Mouse (Mus musculus): Measurements from ENCODE around the gene Syngr4.
"Not testable (repeated sequence)": the region's sequence is repeated elsewhere in the genome, so short reads cannot be mapped to it uniquely, and the experiment has no call there.

Syngr4 gene

GRCm38 (mm10) chr7:45896517-45897257 lies at the start of gene Syngr4, which contains the start of gene Tmem143:
Syngr4 (minus strand) TSS chr7:45896714.
Tmem143 (plus strand) TSS chr7:45896941.
- in situ Hi-C loops (cut with MboI; ENCODE audit: low pct_unique_long_range_greater_than_20kb in 1 of 2, low sequenced_read_pairs in 2 of 2, unreplicated experiment in 1 of 2) = no loop called here

GRCm38 (mm10) chr7:45943280-45943679 lies 46.8 kb upstream of the Syngr4 start:
- in situ Hi-C loops (cut with MboI; ENCODE audit: low pct_unique_long_range_greater_than_20kb in 1 of 2, low sequenced_read_pairs in 2 of 2, unreplicated experiment in 1 of 2) = loop anchor here (5.0 kb wide), 2 partner anchors 54 to 69 kb away; no protein-coding TSS in a partner anchor

- in situ Hi-C loops (cut with MboI; ENCODE audit: low pct_unique_long_range_greater_than_20kb in 1 of 2, low sequenced_read_pairs in 2 of 2, unreplicated experiment in 1 of 2) = loop anchor here (5.0 kb wide), 2 partner anchors 55 to 70 kb away; no protein-coding TSS in a partner anchor
Measured at GRCm38 (mm10) chr7:45941986-45942385, 45.5 kb upstream of the Syngr4 start.

- in situ Hi-C loops (cut with MboI; ENCODE audit: low pct_unique_long_range_greater_than_20kb in 1 of 2, low sequenced_read_pairs in 2 of 2, unreplicated experiment in 1 of 2) = loop anchor here (5.0 kb wide), 2 partner anchors 57 to 72 kb away; no protein-coding TSS in a partner anchor
Measured at GRCm38 (mm10) chr7:45939836-45940235, 43.3 kb upstream of the Syngr4 start.

- in situ Hi-C loops (cut with MboI; ENCODE audit: low pct_unique_long_range_greater_than_20kb in 1 of 2, low sequenced_read_pairs in 2 of 2, unreplicated experiment in 1 of 2) = no loop called here
Measured at GRCm38 (mm10) chr7:45935114-45935513, 38.6 kb upstream of the Syngr4 start.

- in situ Hi-C loops (cut with MboI; ENCODE audit: low pct_unique_long_range_greater_than_20kb in 1 of 2, low sequenced_read_pairs in 2 of 2, unreplicated experiment in 1 of 2) = not testable (repeated sequence)
Measured at GRCm38 (mm10) chr7:45933766-45934165, 37.3 kb upstream of the Syngr4 start.

- in situ Hi-C loops (cut with MboI; ENCODE audit: low pct_unique_long_range_greater_than_20kb in 1 of 2, low sequenced_read_pairs in 2 of 2, unreplicated experiment in 1 of 2) = loop anchor here in 1 of 2 experiments (10.0 kb wide), 1 partner anchor 195 kb away; no protein-coding TSS in a partner anchor
Measured at GRCm38 (mm10) chr7:45929688-45930087, 33.2 kb upstream of the Syngr4 start.

GRCm38 (mm10) chr7:45928626-45929295 lies 32.2 kb upstream of the Syngr4 start:
- in situ Hi-C loops (cut with MboI; ENCODE audit: low pct_unique_long_range_greater_than_20kb in 1 of 2, low sequenced_read_pairs in 2 of 2, unreplicated experiment in 1 of 2) = loop anchor here in 1 of 2 experiments (10.0 kb wide), 1 partner anchor 194 kb away; no protein-coding TSS in a partner anchor

- in situ Hi-C loops (cut with MboI; ENCODE audit: low pct_unique_long_range_greater_than_20kb in 1 of 2, low sequenced_read_pairs in 2 of 2, unreplicated experiment in 1 of 2) = loop anchor here in 1 of 2 experiments (10.0 kb wide), 1 partner anchor 190 kb away; no protein-coding TSS in a partner anchor
Measured at GRCm38 (mm10) chr7:45924429-45924816, 27.9 kb upstream of the Syngr4 start.

GRCm38 (mm10) chr7:45923762-45924428 lies 27.4 kb upstream of the Syngr4 start, which contains the start of gene Ccdc114:
Ccdc114 (plus strand) TSS chr7:45924072.
- in situ Hi-C loops (cut with MboI; ENCODE audit: low pct_unique_long_range_greater_than_20kb in 1 of 2, low sequenced_read_pairs in 2 of 2, unreplicated experiment in 1 of 2) = loop anchor here in 1 of 2 experiments (10.0 kb wide), 1 partner anchor 189 kb away; no protein-coding TSS in a partner anchor

GRCm38 (mm10) chr7:45922928-45923761 lies 26.6 kb upstream of the Syngr4 start:
- in situ Hi-C loops (cut with MboI; ENCODE audit: low pct_unique_long_range_greater_than_20kb in 1 of 2, low sequenced_read_pairs in 2 of 2, unreplicated experiment in 1 of 2) = loop anchor here in 1 of 2 experiments (10.0 kb wide), 1 partner anchor 188 kb away; no protein-coding TSS in a partner anchor

- in situ Hi-C loops (cut with MboI; ENCODE audit: low pct_unique_long_range_greater_than_20kb in 1 of 2, low sequenced_read_pairs in 2 of 2, unreplicated experiment in 1 of 2) = loop anchor here in 1 of 2 experiments (10.0 kb wide), 1 partner anchor 187 kb away; no protein-coding TSS in a partner anchor
Measured at GRCm38 (mm10) chr7:45921950-45922600, 25.6 kb upstream of the Syngr4 start.

- in situ Hi-C loops (cut with MboI; ENCODE audit: low pct_unique_long_range_greater_than_20kb in 1 of 2, low sequenced_read_pairs in 2 of 2, unreplicated experiment in 1 of 2) = loop anchor here in 1 of 2 experiments (10.0 kb wide), 1 partner anchor 186 kb away; no protein-coding TSS in a partner anchor
Measured at GRCm38 (mm10) chr7:45921242-45921621, 24.7 kb upstream of the Syngr4 start, which contains the start of gene Emp3. Emp3 (minus strand) TSS chr7:45921404.

- in situ Hi-C loops (cut with MboI; ENCODE audit: low pct_unique_long_range_greater_than_20kb in 1 of 2, low sequenced_read_pairs in 2 of 2, unreplicated experiment in 1 of 2) = loop anchor here in 1 of 2 experiments (10.0 kb wide), 1 partner anchor 186 kb away; no protein-coding TSS in a partner anchor
Measured at GRCm38 (mm10) chr7:45920583-45921241, 24.2 kb upstream of the Syngr4 start.

GRCm38 (mm10) chr7:45919761-45920160 lies 23.2 kb upstream of the Syngr4 start:
- in situ Hi-C loops (cut with MboI; ENCODE audit: low pct_unique_long_range_greater_than_20kb in 1 of 2, low sequenced_read_pairs in 2 of 2, unreplicated experiment in 1 of 2) = loop anchor here in 1 of 2 experiments (10.0 kb wide), 1 partner anchor 185 kb away; no protein-coding TSS in a partner anchor

- in situ Hi-C loops (cut with MboI; ENCODE audit: low pct_unique_long_range_greater_than_20kb in 1 of 2, low sequenced_read_pairs in 2 of 2, unreplicated experiment in 1 of 2) = no loop called here
Measured at GRCm38 (mm10) chr7:45919083-45919671, 22.7 kb upstream of the Syngr4 start.

Measured in mouse embryonic stem cell (cell line).